Mouse (Mus musculus) small intestine, adult 2 months (tissue): ENCODE data around the gene Npm3. TPM values are rescaled to one million over a fixed set of nuclear protein-coding genes. Genes with fewer than 3 reads are reported as not detected.

Experiments
- H3K27ac ChIP-seq: fragments of 200-500 bp; 2 replicates; pipeline ENCODE4 v1.5.1; 2012; ENCODE audit warnings: low read depth, low read length, control low read depth, inconsistent platforms; ENCODE audit not compliant: insufficient read depth
- H3K27me3 ChIP-seq: fragments of 200-500 bp; 2 replicates; pipeline ENCODE4 v1.6.1; 2012; ENCODE audit warnings: mild to moderate bottlenecking, moderate library complexity, low read length, inconsistent platforms; ENCODE audit not compliant: control insufficient read depth, insufficient read depth
- H3K36me3 ChIP-seq: fragments of 200-500 bp; 2 replicates; pipeline ENCODE4 v1.6.1; 2012; ENCODE audit warnings: mild to moderate bottlenecking, low read length, control low read depth, inconsistent platforms; ENCODE audit not compliant: control insufficient read depth, insufficient read depth
- H3K4me1 ChIP-seq: fragments of 200-500 bp; 2 replicates; pipeline ENCODE4 v1.6.1; 2012; ENCODE audit warnings: low read length, inconsistent platforms, mixed read lengths; ENCODE audit not compliant: control insufficient read depth, insufficient read depth, insufficient read length
- H3K4me3 ChIP-seq: fragments of 200-500 bp; 2 replicates; pipeline ENCODE4 v1.5.1; 2012; ENCODE audit warnings: low read depth, mild to moderate bottlenecking, control low read depth, inconsistent platforms, low read length, moderate library complexity
- CTCF ChIP-seq: fragments of 200-500 bp; IDR thresholded peaks from 2 replicates; pipeline ENCODE4 v1.5.1; 2012; ENCODE audit warnings: low read depth, mild to moderate bottlenecking, control low read depth, inconsistent platforms, low read length, moderate library complexity, mixed read lengths; ENCODE audit not compliant: insufficient replicate concordance, insufficient read length; ENCODE audit errors: extremely low read depth
- POLR2A ChIP-seq: fragments of 200-500 bp; IDR thresholded peaks from 2 replicates; pipeline ENCODE4 v1.6.1; 2012; ENCODE audit warnings: low read depth, mild to moderate bottlenecking, control low read depth, inconsistent platforms, low read length, moderate library complexity
- WGBS: fragments of 180-500 bp; shearing (Covaris S2); methylation state at CpG from one replicate; pipeline ENCODE4 v1.1.7; 2018; 5-methylcytosine and 5-hydroxymethylcytosine counted together
- polyA plus RNA-seq: library from polyadenylated mRNA; depleted of rRNA; stranded (reverse); fragments of >200 nt; gene quantifications from 2 replicates; pipeline ENCODE4 v1.2.3, GENCODE M21; 2012

The Npm3 gene
- polyA plus RNA-seq, 1 experiment = 24.5 TPM

- Histone ChIP-seq H3K27ac (peak overlapping the region; percentile 70), H3K36me3 (no peaks in the 10 kb centered on the region), H3K4me3 (no peak overlapping the region), H3K27me3 (no peaks in the 10 kb centered on the region), H3K4me1 (peaks cover 7% of the 10 kb centered on the region; the same call in 1 of the 2 replicates)
- TF ChIP-seq CTCF (no peak), POLR2A (no peak)
- 63% methylated on average over 13 of the region's 13 CpGs for WGBS
Measured at GRCm38 (mm10) chr19:45789888-45790874, 40.8 kb upstream of the Npm3 start.

DNA sequence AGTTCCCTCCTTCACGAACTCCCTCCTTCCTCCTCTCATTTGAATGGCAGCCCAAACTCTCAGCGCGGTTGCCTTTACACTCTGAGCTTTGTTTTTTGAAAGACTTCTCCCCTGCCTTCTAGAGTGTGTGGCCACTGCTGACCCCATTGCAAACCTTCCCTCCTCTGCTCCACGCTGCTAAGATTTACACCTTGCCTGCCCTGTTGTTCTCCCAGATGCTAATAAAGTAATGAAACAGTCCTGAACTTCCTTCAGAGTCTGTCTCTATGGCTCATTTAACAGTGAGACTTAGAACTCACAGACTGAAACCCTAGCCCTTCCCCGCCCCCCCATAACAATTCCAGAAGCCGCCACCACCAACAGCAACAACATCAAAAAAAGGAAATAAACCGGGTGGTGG lies 40.0 kb upstream of the Npm3 start:
- Histone ChIP-seq H3K27ac (no peak overlapping the region), H3K4me1 (peaks cover 7% of the 10 kb centered on the region; the same call in 1 of the 2 replicates), H3K36me3 (no peaks in the 10 kb centered on the region), H3K27me3 (no peaks in the 10 kb centered on the region), H3K4me3 (no peak overlapping the region)
- WGBS = 82% methylated on average over 7 of the region's 7 CpGs
- TF ChIP-seq POLR2A (no peak), CTCF (no peak)

DNA sequence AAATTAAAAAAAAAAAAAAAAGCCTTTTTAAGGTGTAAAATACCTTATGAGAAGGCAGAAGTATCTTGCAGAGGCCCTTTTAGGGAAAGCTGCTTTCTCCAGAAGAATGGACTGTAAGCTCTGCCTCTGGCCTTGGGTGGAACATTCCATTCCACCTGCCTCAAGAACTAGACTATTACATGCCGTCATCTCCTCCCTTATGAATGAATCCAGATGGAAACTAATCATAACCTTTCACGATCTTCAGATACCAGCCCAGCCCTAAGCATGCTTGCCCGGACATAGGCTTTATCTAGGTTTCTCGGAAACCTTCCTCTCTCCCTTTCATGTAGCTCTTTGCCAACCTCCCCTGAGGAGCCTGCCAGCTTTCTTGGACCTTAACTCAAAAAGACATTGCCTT lies 38.9 kb upstream of the Npm3 start:
- H3K4me1 ChIP-seq = peaks cover 10% of the 10 kb centered on the region; the same call in 1 of the 2 replicates
- TF ChIP-seq POLR2A (no peak), CTCF (no peak)
- no peaks in the 10 kb centered on the region for H3K27me3 ChIP-seq
- H3K4me3 ChIP-seq = no peak overlapping the region
- H3K36me3 ChIP-seq = no peaks in the 10 kb centered on the region
- WGBS = 78% methylated on average over 4 of the region's 4 CpGs
- no peak overlapping the region for H3K27ac ChIP-seq

- Histone ChIP-seq H3K4me1 (peaks cover 10% of the 10 kb centered on the region; the same call in 1 of the 2 replicates), H3K4me3 (no peak overlapping the region), H3K36me3 (no peaks in the 10 kb centered on the region), H3K27ac (no peak overlapping the region), H3K27me3 (no peaks in the 10 kb centered on the region)
- WGBS = 46% methylated on average over 3 of the region's 3 CpGs
- TF ChIP-seq CTCF (no peak), POLR2A (no peak)
Measured at GRCm38 (mm10) chr19:45787450-45787849, 38.1 kb upstream of the Npm3 start.

DNA sequence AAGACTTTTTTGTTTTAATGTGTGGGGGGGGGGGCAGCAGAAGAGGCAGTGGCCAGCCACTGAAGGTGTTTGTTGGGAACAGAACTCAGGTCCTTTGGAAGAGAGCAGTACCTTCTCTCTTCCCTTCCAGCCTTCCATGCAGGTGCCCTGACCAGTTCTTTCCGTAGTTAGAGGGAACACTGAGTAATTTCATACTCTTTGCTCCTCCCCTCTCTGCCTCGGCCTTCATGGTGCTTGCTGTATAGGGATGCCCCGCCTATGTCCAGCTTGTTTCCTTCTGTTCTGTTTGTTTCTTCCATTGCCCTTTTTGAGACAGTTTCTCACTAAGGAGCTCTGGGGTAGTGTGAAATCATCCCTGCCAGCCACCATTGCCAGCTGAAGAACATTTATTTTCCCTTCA lies 36.1 kb upstream of the Npm3 start:
- no peak overlapping the region for H3K27ac ChIP-seq
- no peaks in the 10 kb centered on the region for H3K36me3 ChIP-seq
- H3K27me3 ChIP-seq = no peaks in the 10 kb centered on the region
- H3K4me3 ChIP-seq = no peak overlapping the region
- peaks cover 7% of the 10 kb centered on the region; the same call in 1 of the 2 replicates for H3K4me1 ChIP-seq
- no peak for TF ChIP-seq POLR2A
- no peak for TF ChIP-seq CTCF
- 43% methylated on average over 3 of the region's 3 CpGs for WGBS

- 29% methylated on average over 17 of the region's 17 CpGs for WGBS
- H3K36me3 ChIP-seq = peaks cover 6% of the 10 kb centered on the region; the same call in 1 of the 2 replicates
- H3K4me3 ChIP-seq = peak overlapping the region; percentile 55
Measured at GRCm38 (mm10) chr19:45783933-45784576, 34.7 kb upstream of the Npm3 start.

More at GRCm38 (mm10) chr19:45783933-45784576, 34.7 kb upstream of the Npm3 start:
- TF ChIP-seq POLR2A (no peak), CTCF (no peak)
- H3K4me1 ChIP-seq = peaks cover 8% of the 10 kb centered on the region
- H3K27me3 ChIP-seq = no peaks in the 10 kb centered on the region
- peak overlapping the region; percentile 43; the same call in 1 of the 2 replicates for H3K27ac ChIP-seq
